Mouse (Mus musculus): ENCODE data around the gene Thsd4.

The Thsd4 gene

GRCm38 (mm10) chr9:60521806-60522264, at the start of gene Thsd4:
Gene Thsd4, minus strand, starts transcription at chr9:60522046.
- no peak for DNase-seq (ENCODE audit: low read depth, low spot score)

GRCm38 (mm10) chr9:60571041-60571440, 49.2 kb upstream of the Thsd4 start:
- no peak for DNase-seq (ENCODE audit: low read depth, low spot score)

GRCm38 (mm10) chr9:60569366-60569765, 47.5 kb upstream of the Thsd4 start:
- no peak for DNase-seq (ENCODE audit: low read depth, low spot score)

DNA sequence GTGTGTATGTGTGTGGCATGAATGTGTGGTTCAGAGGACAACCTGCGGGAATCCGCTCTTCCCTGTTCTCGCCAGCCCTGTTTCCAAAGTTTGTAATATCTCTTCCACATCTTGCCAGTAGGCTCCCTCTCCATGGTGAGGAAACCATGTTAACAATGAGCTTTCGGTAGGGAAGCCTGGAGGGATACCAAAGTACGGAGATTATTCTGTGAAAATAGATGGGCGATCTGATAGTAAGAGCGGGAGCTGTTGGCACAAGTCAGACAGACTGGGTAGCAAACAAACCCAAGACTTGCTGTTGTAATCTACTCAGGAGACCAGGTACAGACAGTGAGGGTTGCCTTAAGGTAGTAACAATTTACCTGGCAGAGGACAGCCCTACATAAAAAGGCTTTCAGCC, 42.0 kb upstream of the Thsd4 start:
- no peak for DNase-seq (ENCODE audit: low read depth, low spot score)

- DNase-seq (ENCODE audit: low read depth, low spot score) = no peak
Measured at GRCm38 (mm10) chr9:60562443-60563371, 40.9 kb upstream of the Thsd4 start.

- DNase-seq (ENCODE audit: low read depth, low spot score) = peak; percentile 80
Measured at GRCm38 (mm10) chr9:60561641-60562289, 39.9 kb upstream of the Thsd4 start.

DNA sequence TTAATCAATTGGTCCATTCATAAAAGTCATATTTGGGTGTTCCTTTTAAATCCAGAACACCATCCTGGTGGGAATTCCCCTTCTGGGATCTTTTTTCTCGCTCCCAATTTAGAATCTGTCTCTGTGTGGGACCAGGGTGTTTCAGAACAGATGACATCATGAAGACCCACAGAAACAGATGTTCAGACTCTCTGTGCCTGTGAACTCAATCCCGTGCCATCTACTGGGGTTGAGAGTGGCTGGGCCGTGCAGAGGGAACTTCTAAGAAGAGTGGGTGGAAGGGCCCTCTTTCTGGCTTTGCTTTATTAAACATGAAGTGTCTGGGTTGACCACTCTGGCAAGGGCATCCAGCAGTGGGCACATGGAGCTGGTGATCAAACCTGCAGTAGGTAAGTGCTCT, 36.7 kb upstream of the Thsd4 start:
- no peak for DNase-seq (ENCODE audit: low read depth, low spot score)

GRCm38 (mm10) chr9:60551238-60551637, 29.4 kb upstream of the Thsd4 start:
- DNase-seq (ENCODE audit: low read depth, low spot score) = no peak

DNA sequence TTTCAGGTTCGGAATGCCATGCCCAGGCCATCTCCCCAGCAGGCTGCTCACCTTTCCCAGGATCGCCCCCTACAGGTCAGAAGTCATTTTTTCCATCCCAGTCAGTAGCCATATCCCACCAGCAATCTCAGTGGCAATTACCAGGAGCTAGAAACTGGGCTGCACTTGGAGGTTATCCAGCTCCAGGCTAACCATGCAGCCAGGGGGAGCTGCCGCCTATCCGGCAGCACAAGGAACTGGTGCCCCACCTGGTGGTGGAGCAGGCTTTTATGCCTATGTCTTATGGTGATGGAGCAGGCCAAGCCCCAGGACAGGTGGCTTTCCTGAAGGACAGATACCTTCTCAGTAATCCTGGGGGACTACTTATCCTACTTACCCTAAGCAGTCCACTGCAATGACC, 26.3 kb upstream of the Thsd4 start:
- no peak for DNase-seq (ENCODE audit: low read depth, low spot score)

DNA sequence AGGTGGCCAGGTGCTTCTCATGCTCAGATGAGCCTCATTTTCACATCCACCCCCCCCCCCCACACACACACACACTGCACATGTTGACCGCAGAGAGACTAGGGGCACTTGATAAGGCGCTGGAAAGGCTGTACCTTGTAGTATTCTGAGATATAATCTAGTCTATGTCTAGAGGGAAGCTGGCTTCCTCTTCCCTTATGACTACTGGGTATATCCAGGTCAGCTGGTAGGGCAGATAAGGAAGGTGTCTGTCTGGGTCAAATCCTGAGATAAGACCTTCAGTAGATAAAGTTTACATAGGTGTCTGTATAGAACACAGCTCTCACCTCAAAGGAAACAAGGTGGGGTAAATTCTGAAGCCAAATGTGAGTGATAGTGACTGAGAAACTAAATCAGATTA, 24.3 kb upstream of the Thsd4 start:
- no peak for DNase-seq (ENCODE audit: low read depth, low spot score)

DNA sequence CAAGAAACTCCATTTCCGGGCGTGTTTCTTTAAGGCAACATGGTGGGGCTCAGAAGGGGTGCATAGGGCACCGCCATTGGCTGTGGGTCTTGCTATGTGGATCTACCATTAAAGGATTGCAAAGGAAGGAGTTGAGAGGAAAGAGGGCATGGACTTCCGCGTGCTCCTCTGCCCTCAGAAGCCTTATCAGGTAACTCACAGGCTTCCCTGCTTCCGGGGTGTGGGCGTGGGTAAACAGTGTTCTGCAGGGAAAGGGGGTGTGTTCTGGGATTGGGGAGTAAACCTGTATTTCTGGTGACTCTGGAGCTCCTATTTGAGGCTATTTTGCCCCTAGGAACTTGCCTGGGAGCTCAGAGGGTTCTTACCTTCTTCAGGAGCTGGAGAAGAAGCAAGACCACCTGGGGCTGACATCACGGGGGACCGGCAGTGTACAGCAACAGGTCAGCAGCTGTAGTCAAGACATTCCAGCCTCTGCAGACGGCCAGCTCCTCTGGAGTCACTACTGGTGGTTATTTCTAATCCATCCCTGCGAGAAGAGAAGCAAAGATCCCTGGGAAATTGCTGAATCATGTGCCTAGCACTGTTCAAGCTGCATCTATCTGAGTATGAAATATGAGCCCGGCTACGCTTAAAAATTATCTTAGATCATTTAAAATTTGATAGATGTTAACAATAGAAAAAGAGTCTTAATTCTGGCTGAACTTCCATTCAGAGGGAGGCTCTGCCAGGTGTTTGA, 23.7 kb upstream of the Thsd4 start:
- no peak for DNase-seq (ENCODE audit: low read depth, low spot score)

- DNase-seq (ENCODE audit: low read depth, low spot score) = no peak
Measured at GRCm38 (mm10) chr9:60543422-60544015, 21.7 kb upstream of the Thsd4 start.

GRCm38 (mm10) chr9:60530310-60530709, 8.5 kb upstream of the Thsd4 start:
- no peak for DNase-seq (ENCODE audit: low read depth, low spot score)

- DNase-seq (ENCODE audit: low read depth, low spot score) = no peak
Measured at GRCm38 (mm10) chr9:60529348-60530243, 7.8 kb upstream of the Thsd4 start.

- no peak for DNase-seq (ENCODE audit: low read depth, low spot score)
Measured at GRCm38 (mm10) chr9:60528269-60528668, 6.4 kb upstream of the Thsd4 start.

DNA sequence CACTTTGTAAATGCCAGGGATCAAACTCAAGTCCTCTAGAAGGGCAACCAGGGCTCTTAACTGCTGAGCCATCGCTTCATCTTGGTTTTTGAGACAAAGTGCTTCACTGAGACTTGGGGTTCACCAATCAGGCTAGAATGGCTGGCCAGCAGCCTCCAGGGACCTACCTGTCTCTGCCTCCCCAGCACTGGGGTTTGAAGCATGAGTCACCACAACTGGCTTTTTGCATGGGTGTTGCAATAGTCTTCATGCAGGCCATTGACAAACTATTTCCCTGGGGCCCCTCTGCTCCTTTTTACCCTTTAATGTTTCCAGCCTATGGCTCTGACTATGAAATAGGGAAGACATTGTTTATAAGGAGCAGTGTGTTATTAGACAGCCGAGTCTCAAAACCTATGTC, 6.0 kb upstream of the Thsd4 start:
- DNase-seq (ENCODE audit: low read depth, low spot score) = no peak

DNA sequence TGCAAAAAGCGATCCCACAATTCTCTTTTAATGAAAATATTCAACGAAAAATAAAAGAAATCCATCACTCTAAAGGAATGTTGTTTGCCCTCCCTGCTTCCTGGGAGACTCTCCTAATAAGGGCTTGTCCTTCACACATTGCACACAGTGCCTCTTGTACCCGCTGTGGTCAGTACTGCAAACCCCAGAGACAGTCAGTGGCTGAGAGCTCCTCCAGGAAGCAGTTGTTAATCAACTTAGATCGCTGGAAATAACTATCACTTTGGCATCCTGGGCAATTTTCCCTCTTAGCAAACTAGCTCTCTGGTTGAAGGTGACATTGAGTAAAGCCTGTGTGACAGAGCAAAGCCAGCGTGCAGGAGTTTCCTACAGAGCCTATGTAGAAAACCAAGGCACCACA, 5.2 kb upstream of the Thsd4 start:
- DNase-seq (ENCODE audit: low read depth, low spot score) = no peak

DNA sequence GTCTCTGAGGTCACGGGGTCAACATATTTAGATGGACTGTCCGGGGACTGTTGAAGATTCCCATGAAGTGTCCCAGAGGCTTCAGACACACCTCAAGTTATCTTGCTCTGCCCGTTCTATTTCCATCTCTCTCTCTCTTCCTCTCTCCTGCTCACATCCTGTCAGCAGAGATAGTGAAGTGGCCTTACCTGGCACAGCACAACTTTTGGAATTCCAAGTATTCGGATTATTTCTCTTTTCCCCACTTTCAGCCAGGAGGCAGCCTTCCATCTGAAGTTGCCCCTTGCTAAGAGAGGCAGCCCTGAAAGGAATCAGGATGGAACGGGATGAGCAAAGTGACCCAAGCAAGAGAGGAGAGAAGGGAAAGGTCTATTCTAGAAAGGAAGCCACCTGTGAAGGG, 4.3 kb upstream of the Thsd4 start:
- no peak for DNase-seq (ENCODE audit: low read depth, low spot score)

- no peak for DNase-seq (ENCODE audit: low read depth, low spot score)
Measured at GRCm38 (mm10) chr9:60521143-60521542, 703 bp downstream of the Thsd4 start.

DNA sequence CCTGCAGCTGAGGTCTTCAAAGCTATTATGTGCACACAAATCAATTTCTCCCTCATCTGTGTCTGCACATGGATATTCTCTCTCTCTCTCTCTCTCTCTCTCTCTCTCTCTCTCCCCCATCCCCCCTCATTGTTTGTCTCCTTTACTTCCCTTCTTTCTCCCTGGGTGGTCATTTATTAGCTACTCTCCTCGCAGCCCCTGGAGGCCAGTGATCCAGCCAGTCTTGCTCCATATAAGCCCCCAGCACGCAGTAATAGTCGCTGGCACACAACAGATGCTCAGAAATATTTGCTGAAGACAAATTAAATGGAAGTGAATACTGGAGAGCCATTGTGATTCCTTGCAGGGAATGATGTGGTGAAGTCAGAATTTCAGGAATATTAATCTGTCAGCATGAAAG, 2.2 kb downstream of the Thsd4 start:
- DNase-seq (ENCODE audit: low read depth, low spot score) = no peak

DNA sequence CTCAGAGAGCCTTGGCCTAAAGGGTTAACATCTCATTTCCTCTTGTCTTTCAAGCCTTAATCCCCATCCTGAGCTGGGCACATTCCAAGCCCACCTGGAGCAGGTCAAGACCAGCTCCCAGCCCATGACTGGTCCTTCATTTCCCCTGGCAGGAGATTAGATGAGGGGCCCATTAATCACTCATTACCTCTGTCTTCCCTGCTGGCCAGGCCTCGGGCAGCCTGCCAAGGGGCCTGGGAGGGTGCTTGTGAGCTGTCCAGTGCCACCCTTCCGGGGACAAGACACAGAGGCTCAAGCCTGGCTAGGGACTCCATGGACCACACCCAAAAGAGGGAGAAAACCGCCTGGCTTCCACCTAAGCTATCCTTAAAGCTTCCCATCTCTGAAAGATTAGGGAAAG, 3.6 kb downstream of the Thsd4 start:
- DNase-seq (ENCODE audit: low read depth, low spot score) = no peak

All from telencephalon, adult 2 months (tissue).